Mouse (Mus musculus): ENCODE data around the gene Pdlim5. TPM values are rescaled to one million over a fixed set of nuclear protein-coding genes. Genes with fewer than 3 reads are reported as not detected.

Gene Pdlim5
- total RNA-seq, 4 experiments from 2014 or later, result 19.5 to 27.0 (median 25.2) TPM

- no peak for DNase-seq (ENCODE audit: low spot score in 2 of 2)
Measured at GRCm38 (mm10) chr3:142276506-142276905, 119.0 kb downstream of the Pdlim5 start.

GRCm38 (mm10) chr3:142274993-142275392, 120.5 kb downstream of the Pdlim5 start:
- no peak for DNase-seq (ENCODE audit: low spot score in 2 of 2)

GRCm38 (mm10) chr3:142274451-142274850, 121.0 kb downstream of the Pdlim5 start:
- no peak for DNase-seq (ENCODE audit: low spot score in 2 of 2)

GRCm38 (mm10) chr3:142273265-142273664, 122.2 kb downstream of the Pdlim5 start:
- DNase-seq (ENCODE audit: low spot score in 2 of 2), result no peak

DNA sequence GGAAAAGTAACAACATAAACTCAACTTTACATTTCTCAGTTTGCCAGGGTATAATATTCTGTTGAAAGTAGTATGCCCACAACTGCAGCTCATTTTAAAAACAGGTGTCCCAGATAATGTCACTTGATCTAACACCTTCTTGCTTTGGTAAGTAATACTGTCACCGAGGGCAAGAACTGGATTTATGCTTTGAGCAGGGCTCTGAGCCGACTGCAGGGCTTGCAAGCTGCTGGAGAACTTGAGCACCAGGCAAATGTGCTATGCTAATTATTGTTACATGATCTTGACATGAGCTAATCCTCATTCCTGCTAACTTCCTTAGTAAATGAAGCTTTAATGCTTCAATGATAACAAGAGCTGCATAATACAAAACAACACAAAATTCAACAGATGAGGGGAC, 139.1 kb downstream of the Pdlim5 start:
- no peak for DNase-seq (ENCODE audit: low spot score in 2 of 2)

DNA sequence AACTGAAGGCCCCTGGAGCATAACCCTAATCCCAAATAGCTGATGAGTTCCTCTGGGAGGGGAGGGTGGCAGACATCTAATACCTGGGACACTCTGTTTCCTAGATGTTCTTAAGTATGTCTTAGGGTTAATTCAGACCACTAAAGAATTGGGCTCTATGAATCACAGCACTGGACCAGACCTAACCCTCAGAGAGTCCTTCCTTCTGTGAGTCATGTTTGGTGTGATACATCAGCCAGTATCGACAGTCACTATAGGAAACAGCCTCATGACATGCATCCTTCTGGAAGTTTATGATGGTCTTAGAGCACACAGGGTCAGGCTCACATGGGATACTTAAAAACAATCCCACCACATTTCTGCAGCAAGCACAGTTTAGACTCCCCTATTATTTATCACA, 143.4 kb downstream of the Pdlim5 start:
- no peak for DNase-seq (ENCODE audit: low spot score in 2 of 2)

- DNase-seq (ENCODE audit: low spot score in 2 of 2), result no peak
Measured at GRCm38 (mm10) chr3:142249458-142249857, 146.0 kb downstream of the Pdlim5 start.

DNA sequence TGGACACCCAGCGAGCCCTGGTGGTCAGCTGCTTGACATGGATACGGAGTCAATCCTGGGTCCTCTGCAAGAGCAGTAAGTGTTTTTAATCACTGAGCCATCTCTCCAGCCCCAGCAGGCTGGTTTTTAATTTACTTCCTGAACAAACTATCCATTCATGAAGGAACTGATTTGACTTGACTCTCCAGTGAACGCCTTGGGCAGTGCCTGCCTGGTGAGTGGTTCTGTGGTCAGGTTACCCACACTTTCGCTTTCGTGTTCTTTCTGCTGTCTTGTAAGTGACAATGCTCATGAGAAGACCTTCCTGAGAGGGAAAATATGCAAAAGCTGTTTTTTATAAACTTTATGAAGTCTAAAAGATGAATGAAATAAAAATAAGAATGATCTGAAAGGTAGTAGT, 152.2 kb downstream of the Pdlim5 start:
- no peak for DNase-seq (ENCODE audit: low spot score in 2 of 2)

DNA sequence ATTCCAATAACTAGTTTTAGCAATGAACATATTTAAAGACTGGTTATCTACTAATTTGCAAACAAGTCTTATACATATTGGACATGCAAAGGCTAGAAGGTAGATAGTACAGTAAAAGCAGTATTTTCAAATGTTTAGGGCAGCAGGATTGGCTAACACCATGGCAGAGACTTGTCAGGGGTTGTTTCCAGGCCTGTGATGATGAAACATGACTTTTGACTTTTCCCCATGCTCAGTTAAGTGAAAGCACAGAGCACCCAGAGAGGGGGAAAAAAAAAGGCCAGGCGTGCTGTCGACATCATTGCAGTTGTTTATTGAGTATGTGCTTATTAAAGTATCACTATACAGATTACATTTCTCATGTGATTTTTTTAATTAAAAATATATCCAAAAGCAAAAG, 156.2 kb downstream of the Pdlim5 start:
- no peak for DNase-seq (ENCODE audit: low spot score in 2 of 2)

GRCm38 (mm10) chr3:142238260-142239046, 157.0 kb downstream of the Pdlim5 start:
- no peak for DNase-seq (ENCODE audit: low spot score in 2 of 2)

GRCm38 (mm10) chr3:142237621-142238020, 157.9 kb downstream of the Pdlim5 start:
- no peak for DNase-seq (ENCODE audit: low spot score in 2 of 2)

DNA sequence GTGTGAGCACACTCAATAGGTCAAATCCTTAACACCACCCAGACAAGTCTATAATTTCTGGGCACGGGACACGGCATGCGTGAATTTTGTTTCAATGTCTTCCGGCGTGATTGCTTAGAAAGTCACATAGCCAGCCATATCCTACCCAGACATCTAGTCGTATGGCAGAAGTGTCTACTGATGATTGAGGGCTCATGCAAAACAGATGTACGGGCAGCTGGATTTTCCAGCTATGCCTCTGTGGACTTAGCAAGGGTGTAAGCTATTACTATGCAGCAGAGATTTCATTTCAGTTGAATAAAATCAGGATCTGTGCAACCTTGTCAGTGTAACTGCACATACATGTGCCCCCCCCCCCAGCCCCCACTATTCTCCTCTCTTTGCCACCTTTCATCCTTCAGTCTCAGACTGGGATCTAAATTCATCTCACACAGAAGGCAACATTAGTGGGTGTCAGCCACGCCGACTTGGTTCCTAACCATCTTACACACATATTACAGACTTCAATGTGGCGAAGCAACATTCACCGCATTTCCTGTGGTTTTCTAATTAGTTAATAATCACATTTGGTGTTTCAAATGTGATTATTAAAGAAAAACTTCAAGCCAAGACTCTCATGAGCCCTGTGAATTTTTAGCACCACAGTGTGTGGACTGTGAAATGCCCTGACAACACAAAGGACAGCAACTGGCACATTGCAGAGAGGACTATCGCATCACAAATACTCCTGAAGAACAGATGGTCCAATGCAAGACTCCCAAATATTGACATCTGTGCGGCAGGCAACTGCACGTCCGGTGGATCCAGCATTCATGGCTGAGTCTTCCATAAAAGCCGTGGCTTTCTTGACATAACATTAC, 161.7 kb downstream of the Pdlim5 start:
- no peak for DNase-seq (ENCODE audit: low spot score in 2 of 2)

DNA sequence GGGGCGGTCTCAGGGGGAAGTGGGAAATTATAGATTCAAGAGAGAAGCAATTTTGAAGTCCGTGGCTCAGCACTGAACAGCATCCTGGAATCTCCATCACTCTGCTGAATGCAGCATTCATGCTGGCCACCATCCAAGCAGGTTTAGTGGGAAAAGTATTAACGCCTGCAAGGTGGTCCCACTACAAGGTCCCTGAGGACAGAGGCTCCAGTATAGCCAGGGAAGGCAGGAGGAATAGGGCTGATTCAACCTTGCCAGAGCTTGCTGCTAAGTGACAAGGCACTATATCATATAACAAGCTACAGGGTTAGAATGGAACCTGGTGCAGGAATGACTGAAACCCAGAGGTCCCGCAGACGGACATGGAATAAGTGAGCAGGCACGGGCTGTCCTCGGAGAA, 166.8 kb downstream of the Pdlim5 start:
- no peak for DNase-seq (ENCODE audit: low spot score in 2 of 2)

- DNase-seq (ENCODE audit: low spot score in 2 of 2), result no peak
Measured at GRCm38 (mm10) chr3:142222471-142223103, 172.9 kb downstream of the Pdlim5 start.

DNA sequence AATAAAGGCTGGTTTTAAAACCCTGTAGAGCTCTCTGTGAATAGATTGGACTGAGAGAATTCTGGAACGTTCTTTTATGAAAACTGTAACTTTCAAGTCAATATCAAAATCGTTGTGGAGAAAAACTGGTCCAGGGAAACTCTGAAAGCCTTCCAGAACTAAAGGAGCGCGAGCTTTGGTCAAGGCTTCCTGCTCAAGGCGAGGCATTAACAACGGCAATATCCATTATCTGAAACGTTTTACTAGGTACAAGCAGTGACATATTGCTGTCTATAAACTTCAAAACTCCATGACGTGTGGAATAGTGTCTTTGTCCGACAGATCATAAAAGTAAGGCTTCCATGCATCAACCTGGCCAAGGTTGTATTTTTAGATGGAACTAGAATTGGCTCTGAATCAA, 175.6 kb downstream of the Pdlim5 start:
- no peak for DNase-seq (ENCODE audit: low spot score in 2 of 2)

GRCm38 (mm10) chr3:142212821-142213220, 182.7 kb downstream of the Pdlim5 start:
- DNase-seq (ENCODE audit: low spot score in 2 of 2), result no peak

- no peak for DNase-seq (ENCODE audit: low spot score in 2 of 2)
Measured at GRCm38 (mm10) chr3:142212186-142212585, 183.3 kb downstream of the Pdlim5 start.

DNA sequence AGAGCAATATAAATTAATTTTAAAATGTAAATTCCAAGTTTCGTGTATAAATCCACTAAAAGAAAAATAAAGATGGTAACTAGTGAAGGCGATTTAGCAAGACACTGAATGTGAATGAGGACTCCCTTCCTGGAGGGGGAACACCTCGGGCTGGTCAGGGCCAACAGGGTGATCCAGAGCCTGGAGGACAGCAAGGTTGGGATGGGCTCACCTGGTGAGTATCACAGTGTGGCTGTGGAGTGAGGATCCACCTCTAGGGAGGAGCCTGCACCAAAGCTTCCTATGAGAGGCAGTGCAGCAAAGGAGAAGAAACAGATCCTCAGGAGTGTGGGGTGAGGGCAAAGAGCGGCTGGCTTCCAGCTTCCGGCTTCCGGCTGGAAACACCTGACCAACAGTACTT, 185.5 kb downstream of the Pdlim5 start:
- DNase-seq (ENCODE audit: low spot score in 2 of 2), result no peak

DNA sequence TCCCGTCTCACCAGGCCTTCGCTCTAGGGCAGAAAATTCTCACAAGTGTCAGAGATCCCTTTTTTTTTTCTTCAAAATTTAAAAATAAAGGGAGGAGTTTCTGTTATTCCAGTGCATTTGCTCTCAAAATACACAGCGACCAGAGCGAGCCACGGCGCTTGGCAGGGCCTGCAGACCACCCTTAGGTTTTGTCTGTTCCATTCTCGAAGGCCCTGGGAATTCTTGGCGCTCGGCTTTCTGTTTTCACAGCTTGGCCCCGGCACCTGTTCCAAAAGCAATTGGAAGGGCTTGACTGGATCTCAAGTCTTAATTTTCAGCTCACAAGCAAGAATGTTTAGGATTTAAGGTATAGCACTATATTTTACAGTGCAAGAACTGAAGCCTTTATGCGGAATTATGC, 186.4 kb downstream of the Pdlim5 start:
- DNase-seq (ENCODE audit: low spot score in 2 of 2), result no peak

GRCm38 (mm10) chr3:142207488-142207887, 188.0 kb downstream of the Pdlim5 start:
- DNase-seq (ENCODE audit: low spot score in 2 of 2), result no peak

DNA sequence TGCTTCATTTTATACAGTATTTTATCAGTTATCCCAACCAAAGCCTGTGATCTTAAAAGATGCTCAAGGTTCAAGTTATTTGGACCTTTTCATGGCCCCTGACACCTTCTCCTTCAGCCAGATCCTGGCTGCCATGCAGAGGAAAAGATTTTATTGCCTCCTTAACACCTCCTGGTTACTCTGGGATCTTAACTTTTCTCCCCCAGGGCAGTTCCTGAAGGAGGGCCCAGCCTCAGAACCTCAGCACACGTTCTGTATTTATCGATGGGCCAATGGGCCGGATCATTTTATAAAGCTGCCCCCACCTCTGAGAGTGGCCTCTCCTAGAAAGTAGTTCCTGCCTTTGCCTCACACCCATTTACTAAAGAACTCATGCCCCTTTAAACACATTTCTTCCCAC, 189.2 kb downstream of the Pdlim5 start:
- no peak for DNase-seq (ENCODE audit: low spot score in 2 of 2)

- DNase-seq (ENCODE audit: low spot score in 2 of 2), result no peak
Measured at GRCm38 (mm10) chr3:142196142-142196541, 199.4 kb downstream of the Pdlim5 start.

All from left cerebral cortex, adult 8-10 months (tissue).